Mouse (Mus musculus) urinary bladder, postnatal 4 days (tissue): Measurements from ENCODE around the gene Umad1.

Source experiments
- DNase-seq, 2 experiments: peaks; one replicate each; pipeline ENCODE4 v3.0.0; 2021 to 2022; ENCODE audit warnings: low spot score in 2 of 2

Gene Umad1

GRCm38 (mm10) chr6:8368198-8368864, 109.2 kb downstream of the Umad1 start:
- no peak for DNase-seq

- no peak for DNase-seq
These were observed 111.5 kb downstream of the Umad1 start for GRCm38 (mm10) chr6:8370624-8371023.

GRCm38 (mm10) chr6:8373051-8373450, 114.0 kb downstream of the Umad1 start:
- DNase-seq, result no peak

- DNase-seq, result no peak
These were observed 114.8 kb downstream of the Umad1 start for GRCm38 (mm10) chr6:8373851-8374250.

- no peak for DNase-seq
These were observed 115.2 kb downstream of the Umad1 start for GRCm38 (mm10) chr6:8374290-8374689.

- no peak for DNase-seq
These were observed 115.6 kb downstream of the Umad1 start for GRCm38 (mm10) chr6:8374712-8375111.

- no peak for DNase-seq
These were observed 117.3 kb downstream of the Umad1 start for GRCm38 (mm10) chr6:8376351-8376750.

GRCm38 (mm10) chr6:8377667-8378066, 118.6 kb downstream of the Umad1 start:
- no peak for DNase-seq

GRCm38 (mm10) chr6:8389307-8389706, 130.2 kb downstream of the Umad1 start:
- no peak for DNase-seq

GRCm38 (mm10) chr6:8390296-8390695, 131.2 kb downstream of the Umad1 start:
- DNase-seq, result no peak

- no peak for DNase-seq
These were observed 131.8 kb downstream of the Umad1 start for GRCm38 (mm10) chr6:8390935-8391334.

- no peak for DNase-seq
These were observed 133.9 kb downstream of the Umad1 start for GRCm38 (mm10) chr6:8393029-8393428.

- DNase-seq, result no peak
These were observed 135.0 kb downstream of the Umad1 start for GRCm38 (mm10) chr6:8394044-8394443.

GRCm38 (mm10) chr6:8395061-8395460, 136.0 kb downstream of the Umad1 start:
- no peak for DNase-seq

- DNase-seq, result no peak
These were observed 138.2 kb downstream of the Umad1 start for GRCm38 (mm10) chr6:8397252-8397651.

- DNase-seq, result no peak
These were observed 140.6 kb downstream of the Umad1 start for GRCm38 (mm10) chr6:8399710-8400109.

GRCm38 (mm10) chr6:8403127-8403526, 144.0 kb downstream of the Umad1 start:
- DNase-seq, result no peak

- DNase-seq, result no peak
These were observed 146.8 kb downstream of the Umad1 start for GRCm38 (mm10) chr6:8405844-8406243.

GRCm38 (mm10) chr6:8408332-8408731, 149.2 kb downstream of the Umad1 start:
- DNase-seq, result no peak

GRCm38 (mm10) chr6:8409865-8410264, 150.8 kb downstream of the Umad1 start:
- DNase-seq, result no peak

GRCm38 (mm10) chr6:8412845-8413598, 153.9 kb downstream of the Umad1 start:
- DNase-seq, result no peak

- DNase-seq, result no peak
These were observed 154.9 kb downstream of the Umad1 start for GRCm38 (mm10) chr6:8414020-8414419.

- DNase-seq, result no peak
These were observed 156.7 kb downstream of the Umad1 start for GRCm38 (mm10) chr6:8415823-8416222.
